Mouse (Mus musculus) G1E (cell line): ENCODE measurements around the gene Sec24c.

ENCODE experiments used
- CTCF ChIP-seq: IDR thresholded peaks from 2 replicates; pipeline ENCODE4 v1.5.1; 2012; ENCODE audit warnings: low read depth, low read length, inconsistent platforms, mixed read lengths
- GATA1 ChIP-seq: IDR thresholded peaks from 2 replicates; pipeline ENCODE4 v1.6.1; 2012; ENCODE audit warnings: borderline replicate concordance, low read length, inconsistent platforms, mixed read lengths

DNA sequence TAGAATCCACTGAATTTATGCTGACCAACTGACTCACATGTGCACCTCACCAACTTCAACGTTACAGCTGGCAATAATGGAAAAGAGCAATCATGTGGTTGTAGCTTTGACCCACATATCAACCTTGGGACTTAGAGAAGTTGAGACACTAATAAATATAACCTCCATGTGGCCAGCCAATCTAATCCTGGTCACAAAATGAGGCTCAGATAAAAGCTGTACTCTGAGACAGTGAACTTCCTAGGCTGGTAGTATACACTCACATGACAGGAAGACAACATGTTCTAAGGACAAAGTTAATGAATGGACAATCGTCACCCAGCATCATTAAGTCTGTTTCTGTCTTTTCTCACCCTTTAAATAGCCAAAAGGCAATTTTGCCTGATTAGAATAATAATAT is 47.7 kb upstream of the Sec24c start:
- TF ChIP-seq CTCF (no peak), GATA1 (no peak)
